Mouse (Mus musculus): ENCODE results near the gene Rflnb.

- no peak for TF ChIP-seq CTCF (IDR thresholded peaks at IDR 0.05; ENCODE audit: low read depth)
- no peak for TF ChIP-seq EP300 (IDR thresholded peaks at IDR 0.05; ENCODE audit: low read depth)
These were observed 33.3 kb upstream of the Rflnb start for GRCm38 (mm10) chr11:76060906-76061305.
